Mouse (Mus musculus): ENCODE results near the gene Hsf4.
"Not testable (repeated sequence)": the region's sequence is repeated elsewhere in the genome, so short reads cannot be mapped to it uniquely, and the experiment has no call there.

Hsf4 gene

DNA sequence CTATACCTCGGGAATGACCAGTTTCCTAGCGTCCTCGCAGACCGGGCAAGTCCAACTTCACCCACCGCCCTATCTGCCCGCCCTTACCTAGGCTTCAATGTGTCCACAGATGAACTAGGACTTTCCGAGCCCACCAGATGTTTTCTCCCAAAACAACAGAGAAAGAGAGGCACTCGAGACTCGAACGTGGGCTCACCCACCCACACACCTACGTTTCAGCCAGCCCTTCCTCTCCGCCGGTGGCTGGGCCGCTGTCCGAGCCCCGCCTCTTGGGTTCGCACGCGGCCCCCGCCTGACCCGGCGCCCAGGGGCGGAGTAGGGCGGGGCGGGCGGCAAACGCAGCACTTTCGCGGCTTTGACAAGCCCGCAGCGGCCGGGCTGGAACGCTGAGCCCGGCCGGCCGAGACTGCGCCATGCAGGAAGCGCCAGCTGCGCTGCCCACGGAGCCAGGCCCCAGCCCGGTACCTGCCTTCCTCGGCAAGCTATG, at the start of gene Hsf4:
Gene Hsf4 (plus strand): TSS at position 341 of the 487 bp plus-strand sequence.
- DNase-seq (ENCODE audit: low spot score in 2 of 2) = no peak

DNA sequence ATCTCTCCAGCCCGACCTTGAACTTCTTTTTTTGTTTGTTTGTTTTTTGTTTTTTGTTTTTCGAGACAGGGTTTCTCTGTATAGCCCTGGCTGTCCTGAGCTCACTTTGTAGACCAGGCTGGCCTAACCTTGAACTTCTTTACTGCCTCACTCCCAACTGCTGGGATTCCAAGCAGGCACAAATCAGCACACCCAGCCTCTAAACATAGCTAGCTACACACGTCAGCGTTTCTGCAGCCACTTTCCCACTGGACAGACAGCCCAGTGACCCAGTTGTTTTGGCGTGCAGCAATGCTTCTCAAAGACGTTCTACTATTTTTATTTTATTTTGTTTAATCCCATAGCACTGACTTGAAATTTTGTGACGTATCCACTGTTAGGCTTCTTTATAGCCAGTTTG, 45.8 kb upstream of the Hsf4 start:
- no peak for DNase-seq (ENCODE audit: low spot score in 2 of 2)

DNA sequence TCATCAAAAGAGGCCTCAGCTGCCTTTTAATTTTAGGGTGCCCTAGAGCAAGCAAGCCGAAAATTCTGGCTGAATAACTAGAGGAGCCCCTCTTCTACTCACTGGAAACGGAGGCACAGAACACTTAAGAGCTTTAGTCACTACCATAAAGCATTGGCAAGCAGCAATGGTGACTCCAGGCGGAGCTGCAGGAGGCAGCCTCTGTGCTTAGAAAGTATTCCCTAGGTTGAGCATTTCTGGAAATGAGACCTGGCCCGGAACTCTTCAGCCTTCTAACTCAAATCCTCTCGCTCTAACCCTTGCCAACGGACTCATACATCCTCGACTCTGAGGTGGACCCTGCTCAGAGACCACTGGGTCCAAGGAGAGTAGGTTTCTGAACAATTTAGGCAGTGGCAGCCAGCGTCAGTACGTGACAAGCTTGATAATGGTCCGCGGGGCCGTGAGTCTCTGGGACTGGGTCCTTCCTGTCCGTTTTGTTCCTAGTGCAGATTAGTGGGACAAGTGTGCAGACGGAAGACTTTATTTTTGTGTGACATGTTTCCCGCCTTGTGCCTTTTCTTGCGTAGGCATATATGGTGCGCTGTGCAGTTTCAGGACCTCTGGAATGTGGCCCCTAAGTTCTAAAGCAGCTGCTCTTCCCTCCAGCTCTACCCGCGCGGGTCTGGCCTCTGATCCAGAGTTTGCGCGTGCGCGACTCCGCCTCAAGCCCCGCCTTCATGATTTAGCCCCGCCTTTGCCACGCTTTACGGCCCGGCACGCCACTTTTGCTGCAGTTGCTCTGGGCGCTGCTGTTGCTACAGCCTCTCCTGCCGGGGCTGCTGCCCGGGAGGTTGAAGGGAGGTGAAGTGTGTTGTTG, 45.0 kb upstream of the Hsf4 start, which contains the start of gene D230025D16Rik:
Gene D230025D16Rik (plus strand): TSS at position 733 of the 859 bp plus-strand sequence.
- peak; percentile 88 to 96 for DNase-seq (ENCODE audit: low spot score in 2 of 2)

DNA sequence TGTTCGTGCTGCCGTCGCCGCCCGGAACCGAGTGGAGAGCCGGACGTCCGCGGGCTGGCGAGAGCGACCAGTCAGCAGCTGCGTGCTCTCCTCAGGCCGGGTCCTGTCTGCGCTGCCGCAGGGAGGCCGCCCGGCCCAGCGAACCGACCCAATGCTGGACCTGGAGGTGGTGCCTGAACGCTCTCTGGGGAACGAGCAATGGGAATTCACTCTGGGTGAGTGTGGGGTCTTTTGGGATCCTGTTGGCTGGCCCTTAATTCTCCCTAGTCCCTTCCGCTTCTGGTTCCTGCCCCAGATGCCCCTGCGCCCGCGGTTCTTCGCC, 44.4 kb upstream of the Hsf4 start:
- DNase-seq (ENCODE audit: low spot score in 2 of 2) = no peak

DNA sequence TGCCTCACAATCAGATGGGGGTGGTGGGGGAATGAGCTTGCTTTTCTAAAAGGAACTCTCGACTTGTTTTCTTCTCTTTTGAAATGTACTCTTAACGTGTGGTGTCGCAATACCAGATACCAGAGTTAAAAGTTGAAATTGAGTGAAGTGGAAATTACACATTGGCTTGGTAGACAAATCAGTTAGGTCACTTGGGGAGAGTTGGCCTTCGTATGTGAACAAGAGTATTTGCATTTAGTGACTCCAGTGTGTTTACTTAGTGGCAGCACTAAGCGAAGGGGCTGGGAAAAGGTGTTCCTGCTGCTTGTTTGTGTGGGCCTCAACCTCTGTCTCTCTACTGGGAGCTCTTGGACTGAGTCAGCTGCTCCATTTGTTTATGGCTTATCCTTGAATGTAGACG, 43.7 kb upstream of the Hsf4 start:
- DNase-seq (ENCODE audit: low spot score in 2 of 2) = no peak

DNA sequence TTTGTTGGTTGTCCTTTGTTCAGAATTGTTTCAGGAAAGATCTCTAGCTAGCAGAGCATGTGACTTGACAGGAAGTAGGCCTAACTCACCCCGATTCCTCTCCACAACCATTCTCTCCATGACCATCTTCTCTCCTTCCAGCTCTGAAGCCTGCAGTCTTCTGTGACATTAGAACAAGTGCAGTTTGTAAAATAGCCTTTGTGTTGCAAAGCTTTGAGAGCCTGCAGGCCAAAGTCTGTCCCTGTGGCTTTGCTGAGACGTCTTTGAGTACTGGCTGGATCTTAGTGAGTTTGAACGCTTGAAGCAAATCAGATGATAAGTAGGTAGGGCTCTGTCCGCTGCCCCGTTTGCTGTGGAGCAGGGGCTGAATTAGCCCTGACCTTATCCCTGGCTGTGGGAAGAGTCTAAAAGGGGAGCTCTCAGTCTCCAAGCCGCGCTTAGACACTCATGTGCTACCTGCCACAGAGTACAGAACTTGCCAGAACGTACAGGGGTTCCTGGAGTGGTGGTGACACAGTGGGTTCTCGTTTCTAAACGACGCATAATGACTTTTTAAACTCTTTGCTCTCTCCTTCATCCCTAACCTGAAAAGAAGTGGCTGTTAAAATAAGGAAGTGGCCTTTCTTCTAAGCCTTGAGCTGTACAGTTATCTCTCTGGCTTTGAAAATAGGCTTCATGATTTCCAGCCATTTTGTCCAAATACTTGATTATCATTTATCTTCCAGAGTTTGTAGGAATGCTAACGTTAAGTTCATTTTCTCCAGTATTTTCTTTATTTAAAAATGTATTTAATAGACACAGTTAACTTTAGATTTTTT, 37.9 kb upstream of the Hsf4 start:
- no peak for DNase-seq (ENCODE audit: low spot score in 2 of 2)

DNA sequence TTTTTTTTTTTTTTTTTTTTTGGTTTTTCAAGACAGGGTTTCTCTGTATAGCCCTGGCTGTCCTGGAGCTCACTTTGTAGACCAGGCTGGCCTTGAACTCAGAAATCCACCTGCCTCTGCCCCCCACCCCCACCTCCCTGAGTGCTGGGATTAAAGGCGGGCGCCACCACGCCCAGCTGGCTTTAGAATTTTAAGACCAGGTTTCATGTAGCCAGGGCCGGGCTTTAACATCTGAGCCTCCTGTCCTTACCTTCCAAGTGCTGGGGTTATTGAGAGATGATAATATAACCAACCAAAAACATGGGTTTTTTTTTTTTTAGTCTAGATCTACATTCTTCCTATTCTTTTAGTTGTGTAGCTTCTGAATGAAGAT, 37.3 kb upstream of the Hsf4 start:
- not testable (repeated sequence) for DNase-seq (ENCODE audit: low spot score in 2 of 2)

DNA sequence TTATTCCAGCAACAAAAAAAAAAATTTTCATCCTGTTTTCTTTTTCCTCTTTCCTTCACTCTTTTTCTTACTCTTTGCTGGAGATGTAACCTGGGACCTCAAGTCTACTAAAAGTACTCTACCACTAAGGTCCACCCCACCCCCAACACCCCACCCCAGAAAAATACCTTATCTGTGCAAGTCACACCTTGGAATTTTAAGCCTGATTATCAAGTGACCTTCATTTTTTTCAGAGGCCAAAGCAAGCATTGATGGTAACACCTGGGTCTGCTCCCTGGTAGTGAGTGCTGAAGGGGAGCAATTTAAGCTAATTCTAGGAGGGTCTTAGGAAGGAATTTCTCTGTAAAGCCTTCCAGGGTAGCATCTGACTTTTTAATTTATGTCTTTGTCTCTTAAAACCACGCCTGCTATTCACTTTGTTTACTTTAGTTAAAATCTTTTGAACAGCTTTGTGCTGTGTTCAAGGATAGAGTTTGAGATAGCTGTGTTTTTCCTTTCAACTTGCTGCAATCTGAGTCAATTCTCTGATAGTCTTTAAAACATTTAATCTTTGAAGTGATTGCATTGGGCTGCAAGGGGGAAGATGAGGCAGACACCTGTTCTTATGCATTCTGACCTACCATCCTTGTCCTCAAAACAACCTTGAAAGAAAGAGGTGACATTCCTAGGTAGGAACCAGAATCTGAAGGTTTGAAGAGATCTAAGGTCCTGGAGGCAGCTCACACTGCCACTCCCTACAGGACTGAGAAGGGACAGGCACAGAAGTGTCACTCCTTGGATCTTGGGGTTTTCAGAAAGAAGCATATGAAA, 36.3 kb upstream of the Hsf4 start:
- no peak for DNase-seq (ENCODE audit: low spot score in 2 of 2)

DNA sequence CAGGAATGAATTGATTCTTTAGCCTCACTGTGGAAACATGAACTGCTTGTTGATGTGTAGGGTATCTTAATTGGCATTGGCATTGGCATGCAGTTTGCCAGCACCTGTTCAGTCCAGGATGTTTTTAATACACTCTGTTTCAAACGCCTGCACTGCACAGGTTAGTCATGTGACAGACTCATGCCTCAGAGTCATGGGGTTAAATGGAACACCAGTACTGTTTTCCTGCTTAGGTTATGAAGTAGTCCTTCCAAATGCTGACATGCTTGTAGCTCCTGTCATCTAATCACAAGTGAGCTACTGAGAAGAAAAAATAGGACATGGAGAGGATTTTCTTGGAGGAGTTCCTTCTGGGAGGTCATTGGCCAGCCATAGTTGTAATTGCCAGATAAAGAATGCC, 34.4 kb upstream of the Hsf4 start:
- no peak for DNase-seq (ENCODE audit: low spot score in 2 of 2)

DNA sequence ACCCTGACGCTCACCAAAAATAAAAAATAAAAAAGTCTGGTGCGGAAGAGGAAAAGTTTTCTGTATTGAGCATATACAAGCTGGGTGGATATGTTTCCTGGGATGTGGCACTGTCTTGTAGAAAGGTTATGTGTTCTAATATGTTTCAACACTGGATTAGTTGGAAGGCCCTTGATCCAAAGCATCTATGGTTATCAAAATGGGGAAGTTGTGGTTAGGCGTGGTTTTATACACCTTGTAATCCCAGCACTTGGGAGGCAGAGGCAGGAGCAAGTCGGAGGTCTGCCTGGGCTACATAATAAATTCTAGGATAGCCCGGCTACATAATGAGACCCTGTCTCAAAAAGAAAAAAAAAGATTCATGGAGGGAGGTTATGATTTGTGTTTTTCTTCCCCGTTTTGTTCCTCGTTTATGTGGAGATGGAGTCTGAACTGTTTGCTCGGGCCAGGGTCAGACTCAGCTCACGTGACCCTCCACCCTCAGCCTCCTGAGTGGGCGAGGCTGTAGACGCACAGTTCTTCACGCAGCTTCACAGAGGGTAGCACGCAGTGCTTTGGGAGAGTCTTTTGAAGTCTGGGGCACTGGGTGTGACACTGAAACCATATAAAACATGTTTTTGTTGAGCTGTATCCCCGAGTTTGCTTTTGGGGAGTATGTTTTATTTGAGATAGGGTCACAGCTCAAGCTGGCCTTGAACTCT, 32.0 kb upstream of the Hsf4 start:
- DNase-seq (ENCODE audit: low spot score in 2 of 2) = no peak

DNA sequence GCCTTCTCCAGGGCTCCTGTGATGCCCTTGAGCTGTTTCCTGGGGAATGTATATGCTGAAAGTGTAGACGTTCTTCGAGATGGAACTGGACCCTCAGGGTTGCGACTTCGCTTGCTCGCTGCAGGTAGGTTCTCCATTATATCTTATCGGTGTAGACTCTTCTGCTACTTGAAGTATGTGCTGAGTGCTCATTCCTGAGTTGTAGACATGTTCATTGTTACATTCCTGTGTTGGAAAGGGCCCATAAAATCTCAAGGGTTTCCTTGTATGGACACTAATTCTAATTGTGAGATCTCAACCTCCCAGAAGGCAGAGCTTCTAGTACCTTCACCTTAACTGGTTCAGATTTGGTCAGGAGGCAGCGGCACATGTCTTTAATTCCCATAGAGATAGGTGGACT, 28.6 kb upstream of the Hsf4 start:
- no peak for DNase-seq (ENCODE audit: low spot score in 2 of 2)

DNA sequence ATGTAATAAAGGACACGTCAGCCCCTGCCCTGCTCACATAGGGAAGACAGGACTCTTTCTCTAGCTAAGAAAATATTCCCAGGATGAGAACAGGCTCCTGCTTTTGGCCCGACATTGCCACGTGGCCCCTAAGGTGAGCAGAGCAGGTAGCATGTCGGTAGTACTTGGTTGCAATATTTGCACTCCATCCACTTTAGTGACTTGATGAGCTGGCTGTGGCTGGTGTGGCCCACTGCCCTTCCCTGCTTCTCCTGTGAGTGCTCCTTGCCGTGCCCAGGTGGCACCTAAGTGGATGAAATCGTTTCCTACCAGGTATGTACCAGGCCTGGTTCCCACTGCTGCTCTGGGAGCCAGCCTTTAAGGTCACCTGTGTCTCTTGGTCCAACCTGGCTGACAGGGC, 17.6 kb upstream of the Hsf4 start:
- no peak for DNase-seq (ENCODE audit: low spot score in 2 of 2)

DNA sequence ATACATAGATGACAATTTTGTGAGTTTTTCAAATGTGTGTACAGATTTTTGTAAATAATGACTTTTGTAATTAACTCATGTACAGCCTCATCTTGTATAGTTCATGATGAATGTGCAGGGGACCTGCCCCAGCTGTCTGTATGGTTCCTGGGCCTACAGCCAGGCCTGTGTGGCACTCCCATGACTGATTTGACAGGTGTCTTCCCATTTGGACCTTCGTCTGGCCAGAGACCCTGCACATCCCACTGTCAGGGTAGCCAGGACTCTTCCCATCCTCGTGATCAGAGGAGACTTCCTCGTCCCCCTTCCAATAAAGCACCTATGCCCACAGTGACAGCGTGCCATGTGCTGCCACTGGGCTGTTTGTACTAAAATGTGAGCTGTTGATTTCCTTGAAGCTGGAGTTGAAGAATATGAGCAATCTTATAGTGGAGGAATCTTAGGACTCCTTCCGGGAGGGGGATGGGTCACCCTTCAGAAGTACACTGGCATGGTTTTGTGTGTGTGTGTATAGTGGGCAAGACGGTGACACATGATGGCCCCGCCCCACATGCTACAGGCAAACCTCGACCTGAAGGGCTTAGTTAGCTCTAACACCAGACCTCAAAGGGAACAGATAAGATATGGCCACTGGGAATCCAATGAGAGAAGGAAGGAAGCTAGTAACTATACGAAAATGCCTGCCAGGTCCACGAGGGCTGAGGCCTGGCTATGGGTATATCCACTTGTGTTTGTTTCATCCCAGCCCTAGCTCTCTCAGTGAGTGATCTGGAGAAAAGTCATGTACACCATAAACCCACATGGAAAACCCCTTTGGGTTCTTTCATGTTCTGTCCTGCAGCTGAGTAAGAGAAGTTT, 16.7 kb upstream of the Hsf4 start:
- DNase-seq (ENCODE audit: low spot score in 2 of 2) = no peak

DNA sequence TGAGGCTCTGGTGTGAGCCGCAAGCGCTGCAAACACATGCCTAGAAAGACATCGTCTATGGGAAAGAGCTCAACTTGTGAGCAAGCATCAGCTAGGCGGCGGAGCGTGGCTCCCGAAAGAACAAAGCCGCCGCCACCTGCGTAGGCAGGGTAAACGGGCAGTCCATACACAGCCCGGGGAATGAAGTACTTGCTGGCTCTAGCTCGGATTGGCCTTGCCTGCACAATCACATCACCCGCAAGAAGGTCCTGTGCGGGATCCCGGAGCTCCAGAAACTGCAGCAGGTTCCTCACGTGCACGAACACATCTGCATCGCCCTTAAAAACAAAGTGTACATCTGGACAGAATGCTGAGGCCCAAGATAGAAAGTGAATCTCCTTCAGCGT, 15.8 kb upstream of the Hsf4 start:
- DNase-seq (ENCODE audit: low spot score in 2 of 2) = peak in 1 of 2 experiments; percentile 21

DNA sequence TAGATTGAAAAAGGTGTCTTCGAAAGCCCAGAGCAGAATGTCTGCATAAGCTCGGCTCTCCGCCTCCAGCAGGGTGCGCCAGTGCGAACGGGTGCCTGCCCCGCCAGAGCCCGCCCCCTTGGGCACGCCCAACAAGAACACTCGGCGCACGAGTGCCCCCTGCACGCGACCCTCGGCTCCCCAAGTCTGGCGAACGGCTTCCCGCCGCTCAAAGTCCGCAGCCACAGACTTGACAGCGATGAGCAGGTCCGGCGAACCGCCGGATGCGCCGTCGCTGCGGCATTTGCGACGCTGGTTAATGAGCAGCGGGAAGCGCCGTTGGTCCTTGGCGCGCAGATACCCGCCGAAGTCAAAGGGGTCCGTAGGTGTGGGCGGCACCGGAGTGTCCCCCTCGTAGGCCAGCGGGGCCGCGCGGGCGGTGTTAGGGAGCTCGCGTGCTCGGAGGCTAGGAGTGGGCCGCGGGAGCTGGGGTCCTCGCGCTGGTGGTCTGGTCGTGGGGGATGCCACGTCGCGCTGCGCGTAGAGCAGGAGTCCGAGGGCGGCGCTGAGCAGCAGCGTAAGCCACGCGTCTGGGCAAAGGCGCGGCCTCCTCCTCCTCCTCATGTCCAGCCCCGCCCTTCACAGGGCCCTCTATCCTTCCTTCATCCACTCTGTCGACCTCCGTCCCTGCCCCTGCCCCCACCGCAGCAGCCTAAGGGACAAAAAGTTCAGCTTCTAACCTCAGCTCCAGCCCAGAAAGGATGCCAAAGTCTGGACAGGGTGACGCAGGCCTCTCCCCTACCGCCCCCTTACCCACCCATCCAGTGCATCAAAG, 15.2 kb upstream of the Hsf4 start:
- DNase-seq (ENCODE audit: low spot score in 2 of 2) = peak; percentile 90 to 98

DNA sequence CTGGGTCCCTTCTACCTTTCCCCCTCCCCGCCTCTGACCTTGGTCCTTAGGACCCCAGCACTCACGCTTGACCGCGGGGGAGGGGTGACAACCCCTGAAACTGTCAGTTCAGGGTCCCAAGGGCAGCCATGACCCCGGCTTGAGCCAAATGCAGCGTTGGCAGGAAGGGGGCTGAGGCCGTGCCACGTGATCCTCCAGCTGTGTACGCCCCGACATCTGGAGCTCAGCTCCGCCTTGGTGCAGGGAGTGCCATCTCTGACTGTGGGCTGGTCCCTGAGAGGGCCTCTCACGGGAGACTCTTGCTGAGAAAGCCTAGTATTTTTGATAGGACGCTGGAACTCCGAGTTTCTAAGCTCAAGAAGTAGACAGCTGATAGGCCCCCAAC, 14.6 kb upstream of the Hsf4 start, which contains the start of gene B3gnt9:
Gene B3gnt9 (minus strand): TSS at position 188 of the 385 bp plus-strand sequence.
- peak; percentile 68 to 74 for DNase-seq (ENCODE audit: low spot score in 2 of 2)

DNA sequence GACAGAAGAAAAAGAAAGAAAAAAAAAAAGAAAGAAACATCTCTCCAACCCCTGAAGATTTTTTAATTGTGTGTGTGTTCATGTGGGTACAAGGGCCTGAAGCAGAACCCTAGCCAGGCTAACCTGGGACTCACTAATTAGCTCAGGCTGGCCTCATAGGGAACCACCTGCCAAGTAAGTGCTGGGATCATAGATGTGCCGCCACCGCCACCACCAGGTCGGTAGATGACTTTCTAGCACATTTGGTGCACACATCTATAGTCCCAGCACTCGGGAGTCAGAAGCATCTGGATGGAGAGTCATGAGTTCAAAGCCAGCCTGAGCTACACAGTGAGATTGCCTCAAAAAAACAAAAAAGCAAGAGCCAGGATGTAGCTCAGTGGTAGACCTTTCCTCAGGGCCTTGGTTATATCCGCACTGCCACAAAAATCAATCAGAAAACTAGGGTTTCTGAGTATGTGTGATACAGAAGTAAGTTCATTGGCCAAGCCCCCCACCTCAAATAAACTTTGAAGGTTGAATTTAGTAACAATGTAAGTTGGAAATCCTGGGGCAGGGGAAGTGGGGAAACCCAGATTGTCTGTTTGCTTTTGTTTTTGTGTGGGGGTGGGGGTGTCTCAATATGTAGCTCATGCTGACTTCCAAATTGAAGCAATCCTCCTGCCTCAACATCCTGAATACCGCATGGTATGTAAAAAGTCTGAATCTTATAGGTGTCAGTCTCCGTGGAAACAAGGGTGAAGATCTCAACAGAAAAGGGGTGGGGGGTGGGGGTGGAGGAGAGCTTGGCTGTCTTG, 12.1 kb upstream of the Hsf4 start:
- DNase-seq (ENCODE audit: low spot score in 2 of 2) = no peak

DNA sequence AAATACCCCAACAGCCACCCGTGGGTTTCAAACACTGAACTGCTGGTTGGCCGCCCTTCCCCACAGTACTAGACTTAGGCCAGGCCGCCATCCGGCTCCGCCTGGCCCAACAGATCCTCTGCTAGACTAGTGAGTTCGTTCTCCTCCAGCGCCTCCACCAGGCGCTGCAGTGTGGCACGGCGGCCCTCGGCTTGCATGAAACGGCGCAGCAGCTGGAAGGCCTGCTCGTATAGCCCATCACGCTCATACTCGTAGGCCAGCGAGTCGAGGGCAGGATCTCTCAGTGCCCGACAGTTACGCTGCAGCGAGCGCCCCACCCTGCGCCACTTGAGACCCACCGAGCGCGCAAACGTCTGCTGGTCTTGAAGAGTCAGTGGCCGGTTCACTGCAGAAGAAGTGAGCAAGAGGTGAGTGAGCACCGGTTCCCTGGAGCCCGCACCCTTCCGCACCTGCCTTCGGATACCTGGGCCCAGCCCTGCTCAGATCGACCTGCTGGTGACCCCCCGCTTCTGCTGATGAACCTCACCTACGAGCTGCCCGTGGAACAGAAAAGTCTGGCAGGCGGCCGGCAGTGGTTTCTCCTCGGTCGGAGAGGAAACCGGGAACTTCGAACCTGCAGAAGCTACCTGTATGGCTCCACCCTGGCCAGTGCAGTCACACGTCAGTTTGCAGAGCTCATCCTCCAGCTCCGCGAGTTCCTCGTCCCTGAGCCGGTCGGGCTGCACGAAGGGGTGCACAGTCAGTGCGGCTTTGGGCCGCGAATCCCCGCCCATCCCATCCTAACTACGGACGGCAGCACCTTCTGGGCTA, 10.5 kb upstream of the Hsf4 start:
- DNase-seq (ENCODE audit: low spot score in 2 of 2) = no peak
